Mouse (Mus musculus) liver, embryonic 14.5 days (tissue): ENCODE measurements at regions not wholly inside any gene's neighbourhood (a gene's known extent, or its start where the extent isn't known, plus 50 kb on each side); places are given as distances from the start of the nearest gene placed in this dataset.

Experiments
- CTCF ChIP-seq: IDR thresholded peaks from 2 replicates; pipeline ENCODE4 v1.5.1; 2016; ENCODE audit warnings: antibody characterized with exemption, low read depth, control low read depth
- EP300 ChIP-seq: IDR thresholded peaks from 2 replicates; pipeline ENCODE4 v1.6.1; 2016; ENCODE audit warnings: antibody characterized with exemption, low read depth

DNA sequence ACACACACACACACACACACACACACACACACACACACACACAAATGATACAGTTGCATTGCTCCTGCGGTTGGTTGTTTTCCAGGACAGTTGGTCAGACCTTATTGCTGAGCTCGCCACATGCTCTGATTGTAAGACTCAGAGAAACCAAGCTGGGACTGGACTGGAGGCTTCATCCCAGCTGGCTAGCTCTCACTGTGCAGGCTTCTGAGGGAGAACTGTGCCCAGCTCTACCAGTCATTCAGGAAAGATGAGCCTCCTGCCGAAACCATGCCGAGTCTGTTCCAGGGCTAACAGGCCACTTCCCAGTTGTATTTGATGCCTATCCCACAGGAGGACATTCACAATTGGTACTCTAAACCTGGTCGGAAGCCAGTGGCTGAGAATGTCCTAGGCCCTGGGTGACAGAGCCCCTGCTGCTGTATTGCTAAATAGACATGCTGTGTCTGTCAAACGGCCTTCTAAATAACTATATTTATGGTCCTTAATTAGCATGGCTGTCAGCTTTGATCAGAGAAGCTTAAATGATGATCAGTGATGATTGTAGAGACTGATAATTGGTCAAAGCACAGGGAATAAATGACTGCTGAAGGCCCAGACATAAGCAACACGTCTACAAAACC, 100.1 kb upstream of the Ppp1r12a start:
- no peak for TF ChIP-seq CTCF
- no peak for TF ChIP-seq EP300
